Mouse (Mus musculus) spleen, postnatal 4 days (tissue): Measurements from ENCODE around the gene Fgfr2.

ENCODE experiments used
- DNase-seq, 2 experiments: peaks; one replicate each; pipeline ENCODE4 v3.0.0; 2022; ENCODE audit warnings: low spot score in 2 of 2

Gene Fgfr2

DNA sequence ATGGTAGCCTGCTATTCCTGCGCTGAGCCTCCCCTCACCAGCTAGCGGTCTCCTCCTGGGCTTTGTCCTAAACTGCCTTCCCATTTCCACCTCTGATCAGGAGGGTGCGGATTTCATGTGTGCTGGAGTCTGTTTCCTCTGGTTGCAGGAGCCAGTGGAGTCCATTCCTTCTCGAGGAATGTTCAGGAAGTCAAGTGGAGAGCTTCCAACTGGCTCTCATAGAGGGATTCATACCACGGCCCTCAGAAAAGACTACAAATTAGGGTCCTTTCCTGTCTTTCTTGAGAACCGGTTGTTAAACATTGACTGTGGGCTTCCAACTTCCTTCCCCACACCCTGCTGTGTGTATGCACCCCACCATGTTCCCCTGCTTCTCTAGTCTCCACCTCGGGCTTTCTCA lies 2834.9 kb downstream of the Fgfr2 start:
- no peak for DNase-seq

DNA sequence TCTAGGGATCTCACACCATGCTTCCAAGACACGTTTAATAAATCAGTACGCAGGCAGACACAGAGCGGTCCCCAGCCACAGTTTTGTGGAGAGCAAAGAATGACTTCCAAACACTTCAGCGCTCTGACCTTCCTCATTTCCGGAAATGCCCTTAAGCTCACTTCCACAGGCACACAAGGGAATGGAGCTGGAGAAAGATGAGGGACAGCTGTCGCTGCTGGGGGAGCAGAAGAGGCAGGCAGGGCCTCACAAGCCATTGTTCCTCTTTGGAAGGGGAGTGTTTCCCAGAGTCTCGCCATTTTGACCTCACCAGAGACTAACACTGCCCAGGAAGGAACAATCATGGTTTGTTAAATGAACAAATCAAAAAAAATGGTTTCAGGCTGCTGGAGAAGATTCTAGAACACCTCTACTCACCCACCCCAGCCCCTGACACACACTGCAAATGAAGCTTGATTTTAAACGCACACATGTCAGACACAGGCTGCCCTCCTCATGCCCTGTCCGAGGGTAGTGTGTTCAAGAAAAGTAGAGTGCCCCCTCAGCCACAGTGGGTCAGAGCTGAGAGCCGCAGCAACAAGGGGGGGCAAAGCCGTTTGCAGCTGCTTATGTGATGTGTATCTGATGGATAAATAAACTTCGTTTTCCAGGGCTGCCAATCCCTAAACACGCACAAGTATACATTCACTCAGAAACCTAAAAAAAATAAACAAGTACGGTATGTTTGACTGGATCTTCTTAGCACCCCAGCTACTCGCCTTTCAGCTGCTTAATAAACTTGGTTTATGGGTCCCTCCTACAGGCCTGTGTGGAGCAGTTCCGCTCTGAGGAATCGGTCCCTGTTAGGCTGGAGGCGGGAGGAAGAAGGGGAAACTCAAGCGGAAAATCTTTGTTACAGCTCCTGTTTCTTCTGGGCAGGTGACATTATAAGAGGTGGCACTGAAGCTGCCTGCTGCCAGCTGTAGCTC lies 2844.1 kb downstream of the Fgfr2 start:
- DNase-seq: no peak

- no peak for DNase-seq
Observed at GRCm38 (mm10) chr7:130278000-130278737, 2845.0 kb downstream of the Fgfr2 start.

DNA sequence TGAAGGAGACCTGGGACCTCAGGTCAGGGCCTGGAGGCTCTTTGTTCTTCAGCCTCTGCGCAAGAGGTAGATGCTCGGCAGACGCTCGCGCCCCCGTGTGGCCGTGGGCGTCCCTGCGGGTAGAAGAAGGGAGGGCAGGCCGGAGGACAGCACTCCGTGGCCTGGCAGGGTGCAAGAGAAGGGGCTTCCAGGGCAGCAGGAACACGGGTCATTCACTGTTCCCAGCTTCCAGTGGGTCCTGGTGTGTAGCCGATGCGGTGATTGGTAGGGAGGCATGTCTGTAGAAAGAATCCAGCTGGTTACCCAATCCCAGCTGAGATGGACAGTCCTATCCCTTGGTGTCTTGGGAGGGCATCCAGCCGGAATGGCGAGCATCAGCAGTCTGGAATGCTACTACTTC lies 2849.9 kb downstream of the Fgfr2 start:
- DNase-seq: peak; percentile 46 to 84

DNA sequence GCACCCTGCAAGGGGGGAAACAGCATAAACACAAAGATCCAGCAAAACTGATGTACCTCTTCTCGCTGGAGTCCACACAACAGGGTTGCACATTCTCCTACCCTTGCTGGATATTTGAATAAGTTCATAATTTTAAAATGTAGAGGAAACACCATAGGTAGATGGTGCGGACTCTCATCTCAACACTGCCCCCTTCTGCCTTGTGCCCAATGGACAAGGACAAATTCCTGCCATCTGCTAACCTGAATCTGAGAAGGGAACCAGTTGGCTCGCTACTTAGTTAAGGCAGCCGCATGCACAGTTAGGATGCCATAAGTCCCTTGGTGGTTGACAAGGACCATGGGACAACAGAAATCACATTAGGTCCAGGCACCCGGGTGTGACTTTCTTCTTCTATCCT lies 2852.3 kb downstream of the Fgfr2 start:
- no peak for DNase-seq

GRCm38 (mm10) chr7:130269124-130269867 lies 2853.9 kb downstream of the Fgfr2 start:
- DNase-seq: no peak

GRCm38 (mm10) chr7:130267099-130267498 lies 2856.1 kb downstream of the Fgfr2 start:
- DNase-seq: no peak

DNA sequence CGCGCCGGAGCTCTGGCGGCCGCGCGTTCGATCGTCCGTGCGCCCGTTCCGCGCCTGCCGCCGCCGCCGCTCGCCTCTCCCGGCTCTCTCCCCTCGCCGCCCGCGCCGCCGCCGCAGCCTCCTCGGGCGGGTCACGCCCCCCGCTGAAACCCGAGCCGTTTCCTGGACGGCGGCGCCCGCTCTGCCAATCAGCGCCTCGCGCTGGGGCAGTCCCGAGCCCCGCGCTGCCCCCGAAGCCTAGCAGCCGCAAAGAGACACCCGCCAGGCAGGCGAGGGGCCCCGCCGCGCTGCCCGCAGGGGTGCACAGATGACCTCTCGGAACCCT lies 2857.0 kb downstream of the Fgfr2 start:
- no peak for DNase-seq

- DNase-seq: no peak
Observed at GRCm38 (mm10) chr7:130265319-130266165, 2857.6 kb downstream of the Fgfr2 start.

GRCm38 (mm10) chr7:130264616-130265318 lies 2858.4 kb downstream of the Fgfr2 start:
- DNase-seq: no peak

GRCm38 (mm10) chr7:130263799-130264351 lies 2859.3 kb downstream of the Fgfr2 start:
- no peak for DNase-seq

DNA sequence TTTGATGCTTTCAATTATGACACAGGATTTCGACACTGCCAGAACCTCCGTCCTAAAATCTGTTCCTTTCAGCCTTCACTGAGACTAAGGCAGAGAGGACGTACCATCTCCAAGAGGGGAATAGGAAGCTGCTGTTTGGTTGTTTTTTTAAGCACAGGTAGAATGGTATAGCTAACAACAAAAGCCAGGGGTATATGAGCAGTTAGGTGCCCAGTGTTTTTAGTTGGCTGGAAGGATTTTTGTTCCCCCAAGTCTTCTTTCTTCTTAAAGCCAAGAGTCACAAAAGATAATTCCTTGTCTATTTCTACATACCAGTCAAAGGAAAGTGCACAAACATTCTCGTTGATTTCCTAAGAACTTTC lies 2859.9 kb downstream of the Fgfr2 start:
- no peak for DNase-seq

- DNase-seq: no peak
Observed at GRCm38 (mm10) chr7:130262528-130263232, 2860.5 kb downstream of the Fgfr2 start.

- DNase-seq: no peak
Observed at GRCm38 (mm10) chr7:130261684-130262527, 2861.2 kb downstream of the Fgfr2 start.

DNA sequence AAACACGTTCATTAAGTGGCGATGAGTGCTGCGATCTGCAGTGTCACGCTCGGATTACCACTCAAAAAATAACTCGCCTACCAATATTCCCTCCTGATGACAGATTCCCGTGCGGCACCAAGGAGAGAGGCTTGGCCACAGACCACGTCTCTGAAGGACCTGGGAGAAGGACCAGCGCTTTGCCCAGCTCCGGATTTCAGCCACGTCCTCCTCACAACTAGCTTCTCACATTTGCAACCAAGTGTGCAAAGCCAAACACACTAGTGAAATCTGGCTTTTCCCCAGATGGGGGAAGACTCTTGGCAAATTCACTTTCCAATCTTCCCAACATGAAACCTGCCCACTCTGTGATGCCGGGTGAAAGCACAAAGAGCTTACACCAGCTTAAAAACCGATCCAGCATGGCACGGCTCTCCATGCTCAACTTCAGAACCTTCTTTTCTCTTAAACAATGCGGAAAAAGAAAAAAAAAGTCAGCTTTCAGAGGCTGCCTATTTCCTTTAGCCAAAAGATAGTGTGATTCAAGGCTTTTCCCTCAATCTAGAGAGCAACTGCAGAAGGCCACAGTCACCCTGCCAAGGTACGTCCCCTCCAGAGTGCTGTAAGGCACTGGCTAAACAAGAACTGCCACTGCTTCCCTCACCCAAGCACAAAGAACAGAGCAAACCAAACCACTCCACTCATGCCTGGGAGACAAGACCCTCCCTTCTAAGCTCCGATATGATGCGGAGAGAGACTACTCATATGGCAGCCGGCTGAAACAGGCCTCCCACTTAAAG lies 2862.1 kb downstream of the Fgfr2 start:
- DNase-seq: no peak

- no peak for DNase-seq
Observed at GRCm38 (mm10) chr7:130260060-130260459, 2863.1 kb downstream of the Fgfr2 start.

DNA sequence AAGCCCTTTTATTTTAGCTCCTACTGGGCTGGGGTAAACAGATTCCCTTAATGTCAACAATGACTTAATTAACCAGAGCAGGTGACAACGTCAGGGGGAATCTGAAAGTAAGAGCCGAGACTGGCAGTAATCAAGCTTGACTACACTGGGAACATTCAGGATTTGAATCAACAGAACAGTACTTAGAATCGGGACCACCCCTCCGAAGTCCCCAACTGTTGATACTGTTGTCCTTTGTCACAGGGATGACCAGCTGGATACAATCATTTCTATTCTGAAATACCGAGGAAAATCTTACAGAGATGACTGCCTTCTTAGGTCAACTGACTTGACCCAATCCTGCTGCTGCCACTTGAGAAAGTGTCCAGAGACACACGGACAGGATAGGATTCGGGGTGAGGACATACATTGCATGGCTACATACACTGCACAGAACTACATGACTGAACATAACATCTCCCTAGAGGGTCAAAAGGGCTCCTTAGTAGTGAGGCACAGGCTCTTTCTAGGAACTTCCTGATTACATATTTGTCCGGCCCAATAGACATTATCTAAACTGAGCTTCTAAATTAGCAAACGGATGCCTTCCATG lies 2864.3 kb downstream of the Fgfr2 start:
- DNase-seq: no peak
